Mouse (Mus musculus) stomach, postnatal 0 days (tissue): ENCODE data around the gene Tmub1. TPM values are rescaled to one million over a fixed set of nuclear protein-coding genes. Genes with fewer than 3 reads are reported as not detected.
A peak's percentile ranks its signal among the peaks of the same experiment; 100 is the strongest.

ENCODE experiments used
- ATAC-seq: fragments of 200-750 bp; cut with Nextera tagmentation; 2 replicates; pipeline ENCODE4 v1.8.0; 2017; ENCODE audit not compliant: low FRiP score, low TSS enrichment
- DNase-seq: peaks from one replicate; pipeline ENCODE4 v3.0.0-alpha.2; 2016; ENCODE audit warnings: low spot score
- H3K27ac ChIP-seq: fragments of 300-500 bp; sonication (generic); replicated peaks from 2 replicates; pipeline ENCODE4 v1.5.1; 2014; ENCODE audit warnings: mild to moderate bottlenecking, control low read depth
- H3K27me3 ChIP-seq: fragments of 300-500 bp; sonication (generic); 2 replicates; pipeline ENCODE4 v1.6.1; 2014; ENCODE audit warnings: low read length; ENCODE audit not compliant: control insufficient read depth, insufficient read depth
- H3K36me3 ChIP-seq: fragments of 300-500 bp; sonication (generic); 2 replicates; pipeline ENCODE4 v1.6.1; 2014; ENCODE audit warnings: low read length, mixed read lengths; ENCODE audit not compliant: control insufficient read depth, insufficient read depth
- H3K4me1 ChIP-seq: fragments of 300-500 bp; sonication (generic); replicated peaks from 2 replicates; pipeline ENCODE4 v1.6.1; 2014; ENCODE audit warnings: antibody characterized with exemption; ENCODE audit not compliant: control insufficient read depth, insufficient read depth
- H3K4me2 ChIP-seq: fragments of 300-500 bp; sonication (generic); replicated peaks from 2 replicates; pipeline ENCODE4 v1.6.1; 2014; ENCODE audit warnings: low read depth, mild to moderate bottlenecking, control low read depth, moderate library complexity
- H3K4me3 ChIP-seq: fragments of 300-500 bp; sonication (generic); 2 replicates; pipeline ENCODE4 v1.5.1; 2014; ENCODE audit warnings: low read depth, low read length, control low read depth
- H3K9ac ChIP-seq: fragments of 300-500 bp; sonication (generic); 2 replicates; pipeline ENCODE4 v1.6.1; 2014; ENCODE audit warnings: mild to moderate bottlenecking, low read length, control low read depth, mixed read lengths
- H3K9me3 ChIP-seq: fragments of 300-500 bp; sonication (generic); 2 replicates; pipeline ENCODE4 v1.6.1; 2016; ENCODE audit warnings: low read length; ENCODE audit not compliant: control insufficient read depth
- CTCF ChIP-seq: IDR thresholded peaks from 2 replicates; pipeline ENCODE4 v1.5.1; 2016; ENCODE audit warnings: antibody characterized with exemption, low read depth, mild to moderate bottlenecking, moderate library complexity
- EP300 ChIP-seq: optimal IDR thresholded peaks from 2 replicates; pipeline ENCODE3; 2016; ENCODE audit warnings: antibody characterized with exemption
- WGBS: fragments of 180-500 bp; shearing (Covaris S2); extraction: QIAGEN DNeasy Blood & Tissue Kit; methylation state at CpG from one replicate; pipeline ENCODE4 v1.1.7; 2014; 5-methylcytosine and 5-hydroxymethylcytosine counted together
- polyA plus RNA-seq: library from polyadenylated mRNA; unstranded; fragments of >200 nt; fragmentation: Nextera tagmentation; extraction: Ambion mirVana; gene quantifications from 2 replicates; pipeline ENCODE4 v1.2.1, GENCODE M21; 2015

Gene Tmub1
- polyA plus RNA-seq, 1 experiment from 2014 or later = 20.9 TPM

DNA sequence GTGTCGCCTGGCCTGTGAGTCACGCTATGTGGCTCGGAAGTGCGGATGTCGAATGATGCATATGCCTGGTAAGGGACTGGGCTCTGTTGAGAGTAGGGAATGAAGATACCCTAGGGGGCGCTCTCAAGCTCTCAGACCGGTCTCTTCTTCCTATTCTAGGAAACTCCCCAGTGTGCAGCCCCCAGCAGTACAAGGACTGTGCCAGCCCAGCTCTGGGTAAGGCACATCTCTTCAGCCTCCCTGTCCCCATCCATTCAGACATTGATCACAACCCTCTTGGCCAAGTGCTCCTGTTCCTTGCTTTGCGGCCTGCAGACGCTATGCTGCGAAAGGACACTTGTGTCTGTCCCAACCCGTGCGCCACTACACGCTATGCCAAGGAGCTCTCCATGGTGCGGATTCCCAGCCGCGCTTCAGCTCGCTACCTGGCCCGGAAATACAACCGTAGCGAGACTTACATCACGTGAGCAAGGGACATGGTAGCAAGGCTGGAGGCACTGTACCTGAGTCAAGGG lies 31.4 kb downstream of the Tmub1 start:
- DNase-seq (peak; percentile 76), ATAC-seq (peak; percentile 68)
- Histone ChIP-seq H3K27ac (no peak overlapping the region), H3K4me3 (no peak overlapping the region), H3K4me2 (0 out of 2 replicates have a peak overlapping the region, but pooled peaks have one; percentile 17), H3K27me3 (no peaks in the 10 kb centered on the region), H3K9me3 (no peaks in the 10 kb centered on the region), H3K9ac (no peak overlapping the region), H3K4me1 (no peaks in the 10 kb centered on the region), H3K36me3 (peaks cover 4% of the 10 kb centered on the region; the same call in 1 of the 2 replicates)
- WGBS = 3% methylated on average over 21 of the region's 21 CpGs
- TF ChIP-seq EP300 = no peak
- TF ChIP-seq CTCF = peak; percentile 74

DNA sequence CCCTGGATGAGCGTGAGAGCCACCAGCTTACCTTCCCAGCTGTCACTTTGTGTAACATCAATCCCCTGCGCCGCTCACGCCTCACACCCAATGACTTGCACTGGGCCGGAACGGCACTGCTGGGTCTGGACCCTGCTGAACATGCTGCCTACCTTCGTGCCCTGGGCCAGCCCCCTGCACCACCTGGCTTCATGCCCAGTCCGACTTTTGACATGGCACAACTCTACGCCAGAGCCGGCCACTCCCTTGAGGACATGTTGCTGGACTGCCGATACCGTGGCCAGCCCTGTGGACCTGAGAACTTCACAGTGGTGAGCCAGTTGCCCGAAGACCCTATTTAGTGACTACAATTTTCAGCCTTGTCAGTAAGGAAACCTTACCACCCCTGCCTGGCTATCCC lies 33.7 kb downstream of the Tmub1 start:
- H3K4me2 ChIP-seq = no peak overlapping the region
- H3K4me3 ChIP-seq = no peak overlapping the region
- no peak overlapping the region for H3K27ac ChIP-seq
- H3K9me3 ChIP-seq = no peaks in the 10 kb centered on the region
- H3K4me1 ChIP-seq = no peaks in the 10 kb centered on the region
- ATAC-seq (no peak), DNase-seq (no peak)
- 81% methylated on average over 13 of the region's 13 CpGs for WGBS
- TF ChIP-seq EP300 (no peak), CTCF (no peak)
- no peaks in the 10 kb centered on the region; the same call in 1 of the 2 replicates for H3K36me3 ChIP-seq
- no peaks in the 10 kb centered on the region for H3K27me3 ChIP-seq
- H3K9ac ChIP-seq = no peak overlapping the region

DNA sequence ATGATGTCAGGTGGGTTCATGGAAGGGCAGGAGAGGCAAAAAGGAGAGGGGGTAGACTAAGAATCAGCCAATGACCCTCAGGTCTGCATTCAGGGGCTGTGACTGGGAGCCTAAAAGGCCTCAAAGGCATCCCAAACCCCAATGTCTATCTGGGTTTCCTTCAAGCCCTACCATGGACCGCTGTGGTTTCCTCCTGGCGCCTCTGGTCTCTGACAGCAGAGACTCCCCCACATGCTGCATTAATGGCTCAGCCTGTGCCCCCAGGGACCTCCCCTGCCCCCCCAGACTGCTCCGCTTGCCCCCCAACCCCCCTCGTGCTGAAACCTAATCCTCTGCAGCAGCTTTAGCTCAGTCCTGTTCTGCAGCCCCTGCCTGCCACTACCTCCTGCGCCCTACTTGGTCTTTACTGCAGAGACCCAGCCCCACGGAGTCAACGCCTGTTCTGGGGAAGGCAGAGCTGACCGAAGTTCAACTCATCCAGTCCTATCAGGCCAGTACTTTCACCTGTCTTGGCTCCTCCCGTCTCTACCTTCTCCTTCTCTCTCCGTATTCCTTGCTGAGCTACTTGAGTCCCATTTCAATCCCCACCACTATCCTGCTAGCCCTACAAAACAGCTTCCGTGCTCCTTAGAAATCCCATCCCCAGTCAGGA lies 34.5 kb downstream of the Tmub1 start, which contains the start of gene Asic3:
Gene Asic3 (plus strand): TSS at position 351 of the 652 bp plus-strand sequence.
- no peaks in the 10 kb centered on the region for H3K4me1 ChIP-seq
- no peaks in the 10 kb centered on the region for H3K36me3 ChIP-seq
- H3K9me3 ChIP-seq = no peaks in the 10 kb centered on the region
- H3K4me2 ChIP-seq = no peak within 1 kb of the TSS
- H3K27me3 ChIP-seq = no peaks in the 10 kb centered on the region
- DNase-seq (no peak), ATAC-seq (no peak)
- H3K27ac ChIP-seq = no peak within 1 kb of the TSS
- WGBS = 39% methylated on average over 11 of the region's 11 CpGs
- H3K9ac ChIP-seq = no peak within 1 kb of the TSS
- H3K4me3 ChIP-seq = no peak within 1 kb of the TSS
- TF ChIP-seq CTCF = no peak
- no peak for TF ChIP-seq EP300

DNA sequence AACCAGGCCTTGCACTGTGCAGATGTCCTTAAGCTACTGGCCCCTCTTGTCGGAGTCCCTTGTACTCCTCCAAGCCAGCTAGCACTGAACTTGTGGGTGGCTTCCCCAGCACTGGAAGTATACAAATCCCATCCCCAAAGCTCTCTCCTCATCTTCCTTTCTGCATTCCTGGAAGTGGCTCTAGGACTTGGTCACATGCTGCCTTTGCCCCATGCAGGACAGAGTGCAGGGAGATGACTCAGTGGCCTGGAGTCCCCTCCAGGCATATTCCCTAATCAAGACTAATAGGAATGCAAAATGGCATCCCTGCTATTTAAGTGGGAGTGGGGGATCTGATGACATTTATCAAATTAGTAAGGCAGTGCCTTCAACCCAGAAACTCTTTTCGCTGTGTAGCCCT lies 35.6 kb downstream of the Tmub1 start:
- no peak overlapping the region for H3K9ac ChIP-seq
- 65% methylated on average over 2 of the region's 2 CpGs for WGBS
- no peak for TF ChIP-seq EP300
- no peak for TF ChIP-seq CTCF
- H3K4me2 ChIP-seq = no peak overlapping the region
- DNase-seq (no peak), ATAC-seq (no peak)
- no peaks in the 10 kb centered on the region for H3K36me3 ChIP-seq
- H3K27ac ChIP-seq = no peak overlapping the region
- no peak overlapping the region for H3K4me3 ChIP-seq
- H3K9me3 ChIP-seq = no peaks in the 10 kb centered on the region
- H3K27me3 ChIP-seq = no peaks in the 10 kb centered on the region
- no peaks in the 10 kb centered on the region for H3K4me1 ChIP-seq

DNA sequence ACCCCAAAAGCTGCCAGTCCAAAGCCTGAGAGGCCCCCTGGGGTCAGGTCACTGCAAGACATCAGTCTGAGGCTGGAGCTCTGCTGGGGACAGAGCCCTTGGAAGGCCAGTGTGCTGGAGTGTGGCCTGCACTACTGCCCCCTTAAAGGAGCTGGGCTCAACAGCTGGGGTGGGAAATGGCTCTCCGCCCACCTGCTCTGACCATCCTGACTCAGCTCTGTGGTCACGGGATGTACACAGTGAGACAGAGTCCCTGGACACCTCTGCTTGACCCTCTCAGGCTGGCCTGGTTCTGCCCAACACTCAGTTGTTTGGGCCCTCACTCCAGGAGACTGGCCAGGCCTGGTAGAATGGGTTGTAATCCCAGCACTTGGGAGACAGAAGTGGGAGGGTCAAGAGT lies 38.2 kb downstream of the Tmub1 start:
- TF ChIP-seq EP300 (no peak), CTCF (no peak)
- Histone ChIP-seq H3K27ac (no peak overlapping the region), H3K4me2 (no peak overlapping the region), H3K9ac (no peak overlapping the region), H3K4me1 (no peaks in the 10 kb centered on the region), H3K9me3 (no peaks in the 10 kb centered on the region), H3K36me3 (peaks cover under 1% of the 10 kb centered on the region), H3K27me3 (no peaks in the 10 kb centered on the region), H3K4me3 (no peak overlapping the region)
- 76% methylated on average over 2 of the region's 2 CpGs for WGBS
- ATAC-seq = no peak
- DNase-seq = no peak

DNA sequence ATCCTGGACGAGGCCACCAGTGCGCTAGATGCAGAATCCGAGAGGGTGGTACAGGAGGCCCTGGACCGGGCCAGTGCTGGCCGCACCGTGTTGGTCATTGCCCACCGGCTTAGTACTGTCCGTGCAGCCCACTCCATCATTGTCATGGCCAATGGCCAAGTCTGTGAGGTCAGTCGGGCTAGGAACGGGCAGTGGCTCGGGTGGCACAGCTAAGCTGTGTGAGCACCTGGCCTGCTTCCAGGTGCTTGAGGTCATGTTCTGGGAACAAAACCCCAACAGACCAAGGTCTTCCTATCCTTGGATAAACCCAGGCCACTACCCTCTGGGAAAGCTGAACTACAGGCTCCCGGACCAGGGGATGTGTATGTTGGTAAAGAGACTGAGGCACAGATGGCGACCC lies 39.0 kb downstream of the Tmub1 start:
- WGBS = 87% methylated on average over 13 of the region's 13 CpGs
- Histone ChIP-seq H3K27me3 (no peaks in the 10 kb centered on the region), H3K27ac (no peak overlapping the region), H3K4me2 (no peak overlapping the region), H3K9ac (no peak overlapping the region), H3K36me3 (peaks cover 3% of the 10 kb centered on the region), H3K9me3 (no peaks in the 10 kb centered on the region), H3K4me1 (no peaks in the 10 kb centered on the region), H3K4me3 (no peak overlapping the region)
- ATAC-seq (peak; percentile 19; the same call in 1 of the 2 replicates), DNase-seq (no peak)
- TF ChIP-seq EP300 = no peak
